Mouse (Mus musculus): ENCODE results near the gene Oser1.

The Oser1 gene

GRCm38 (mm10) chr2:163356113-163356840 lies 68.2 kb downstream of the Oser1 start:
- no peak for DNase-seq
